Mouse (Mus musculus) monocyte, adult 2 months (primary cell): ENCODE data around the gene Spcs3.
A peak's percentile ranks its signal among the peaks of the same experiment; 100 is the strongest.

Experiments used
- DNase-seq, 2 experiments: peaks; one replicate each; pipeline ENCODE4 v3.0.0; 2022; ENCODE audit warnings: low spot score in 2 of 2, low read depth in 1 of 2

Spcs3 gene

GRCm38 (mm10) chr8:54508814-54509213 is 21.0 kb downstream of the Spcs3 start:
- no peak for DNase-seq

- no peak for DNase-seq
Measured at GRCm38 (mm10) chr8:54508096-54508456, 21.7 kb downstream of the Spcs3 start.

GRCm38 (mm10) chr8:54507428-54508095 is 22.2 kb downstream of the Spcs3 start:
- DNase-seq = peak; percentile 27 to 48

- no peak for DNase-seq
Measured at GRCm38 (mm10) chr8:54505060-54505459, 24.7 kb downstream of the Spcs3 start.

- no peak for DNase-seq
Measured at GRCm38 (mm10) chr8:54503104-54503503, 26.7 kb downstream of the Spcs3 start.

GRCm38 (mm10) chr8:54493915-54494314 is 35.9 kb downstream of the Spcs3 start:
- no peak for DNase-seq

- DNase-seq = no peak
Measured at GRCm38 (mm10) chr8:54493110-54493509, 36.7 kb downstream of the Spcs3 start.

GRCm38 (mm10) chr8:54491934-54492333 is 37.9 kb downstream of the Spcs3 start:
- no peak for DNase-seq

GRCm38 (mm10) chr8:54491057-54491690 is 38.6 kb downstream of the Spcs3 start:
- no peak for DNase-seq

GRCm38 (mm10) chr8:54488437-54488836 is 41.4 kb downstream of the Spcs3 start:
- no peak for DNase-seq

GRCm38 (mm10) chr8:54486555-54487273 is 43.1 kb downstream of the Spcs3 start:
- no peak for DNase-seq
